Mouse (Mus musculus) embryonic stem cell, embryonic (primary cell): Measurements from ENCODE around the gene Alox5.

Source experiments
- CTCF ChIA-PET, 4 experiments: fragments of 300-600 bp in 2 of 4; fragments of 350-600 bp in 2 of 4; sonication (Branson Sonifier 250); formaldehyde crosslinking; loops; one replicate each; lab custom pipeline; 2022; ENCODE audit warnings: inconsistent platforms in 2 of 4; lab: Charles Lee
- POLR2A ChIA-PET, 4 experiments: fragments of 300-600 bp in 2 of 4; fragments of 350-600 bp in 2 of 4; sonication (Branson Sonifier 250); formaldehyde crosslinking; loops; one replicate each; lab custom pipeline; 2022; ENCODE audit warnings: antibody characterized with exemption in 4 of 4, inconsistent platforms in 1 of 4; lab: Charles Lee

Gene Alox5

GRCm38 (mm10) chr6:116422991-116423390 lies 38.0 kb downstream of the Alox5 start:
- CTCF ChIA-PET = interaction anchor here in 3 of 4 experiments (0.8 to 2.2 kb wide), 3 partner anchors 23 to 141 kb away, joined by 4 to 12 read pairs (median 7); no protein-coding TSS in a partner anchor
- POLR2A ChIA-PET = no interaction called here

- POLR2A ChIA-PET = interaction anchor here in 1 of 4 experiments (0.6 kb wide), 1 partner anchor 277 kb away, joined by 4 read pairs; no protein-coding TSS in a partner anchor
- CTCF ChIA-PET = interaction anchor here in 1 of 4 experiments (1.0 kb wide), 1 partner anchor 138 kb away, joined by 3 read pairs; no protein-coding TSS in a partner anchor
Observed at GRCm38 (mm10) chr6:116420271-116420670, 40.7 kb downstream of the Alox5 start.

- CTCF ChIA-PET = interaction anchor here in 2 of 4 experiments (1.0 to 1.7 kb wide), 2 partner anchors 138 to 150 kb away, joined by 3 to 4 read pairs; no protein-coding TSS in a partner anchor
- POLR2A ChIA-PET = interaction anchor here in 1 of 4 experiments (0.6 kb wide), 1 partner anchor 277 kb away, joined by 4 read pairs; no protein-coding TSS in a partner anchor
Observed at GRCm38 (mm10) chr6:116419699-116420098, 41.3 kb downstream of the Alox5 start.

GRCm38 (mm10) chr6:116418487-116418886 lies 42.5 kb downstream of the Alox5 start:
- POLR2A ChIA-PET = interaction anchor here in 1 of 4 experiments (1.0 kb wide), 1 partner anchor 11 kb away, joined by 3 read pairs; no protein-coding TSS in a partner anchor
- CTCF ChIA-PET = interaction anchor here (0.5 to 1.8 kb wide), 6 partner anchors 9 to 409 kb away, joined by 3 to 5 read pairs (median 4); no protein-coding TSS in a partner anchor

- ChIA-PET POLR2A (interaction anchor here in 1 of 4 experiments (0.6 to 1.0 kb wide), 2 partner anchors 10 to 75 kb away, joined by 3 read pairs; no protein-coding TSS in a partner anchor), CTCF (interaction anchor here (0.5 to 1.8 kb wide), 7 partner anchors 8 to 153 kb away, joined by 3 to 5 read pairs (median 3); no protein-coding TSS in a partner anchor)
Observed at GRCm38 (mm10) chr6:116417518-116418315, 43.3 kb downstream of the Alox5 start.

- ChIA-PET CTCF (no interaction called here), POLR2A (no interaction called here)
Observed at GRCm38 (mm10) chr6:116416000-116416552, 44.9 kb downstream of the Alox5 start.

- ChIA-PET CTCF (no interaction called here), POLR2A (no interaction called here)
Observed at GRCm38 (mm10) chr6:116415126-116415676, 45.8 kb downstream of the Alox5 start.

GRCm38 (mm10) chr6:116412546-116413325 lies 48.2 kb downstream of the Alox5 start:
- POLR2A ChIA-PET = interaction anchor here in 2 of 4 experiments (0.5 to 1.2 kb wide), 2 partner anchors 204 to 1436 kb away, joined by 3 read pairs; partner anchors contain the start of gene Washc2 (in 1 of the 2)
- CTCF ChIA-PET = interaction anchor here in 2 of 4 experiments (0.6 kb wide), 2 partner anchors 339 to 1364 kb away, joined by 3 to 4 read pairs; no protein-coding TSS in a partner anchor

- ChIA-PET POLR2A (interaction anchor here in 2 of 4 experiments (0.6 to 1.2 kb wide), 4 partner anchors 9 to 203 kb away, joined by 3 to 4 read pairs (median 3); partner anchors contain the start of genes Washc2 (in 1 of the 2) and Zfand4 (in 1 of the 2)), CTCF (interaction anchor here in 2 of 4 experiments (0.6 to 0.8 kb wide), 2 partner anchors 130 to 338 kb away, joined by 3 to 4 read pairs; no protein-coding TSS in a partner anchor)
Observed at GRCm38 (mm10) chr6:116411716-116412115, 49.3 kb downstream of the Alox5 start.

- ChIA-PET POLR2A (interaction anchor here in 1 of 4 experiments (0.7 to 1.1 kb wide), 2 partner anchors 8 to 11 kb away, joined by 3 to 4 read pairs; no protein-coding TSS in a partner anchor), CTCF (interaction anchor here in 1 of 4 experiments (0.5 kb wide), 1 partner anchor 871 kb away, joined by 5 read pairs; no protein-coding TSS in a partner anchor)
Observed at GRCm38 (mm10) chr6:116410436-116410835, 50.5 kb downstream of the Alox5 start.

- ChIA-PET POLR2A (interaction anchor here in 1 of 4 experiments (1.0 kb wide), 1 partner anchor 10 kb away, joined by 3 read pairs; no protein-coding TSS in a partner anchor), CTCF (interaction anchor here in 1 of 4 experiments (0.6 kb wide), 1 partner anchor 181 kb away, joined by 3 read pairs; no protein-coding TSS in a partner anchor)
Observed at GRCm38 (mm10) chr6:116407956-116408657, 52.9 kb downstream of the Alox5 start.

GRCm38 (mm10) chr6:116407216-116407615 lies 53.8 kb downstream of the Alox5 start:
- ChIA-PET CTCF (no interaction called here), POLR2A (interaction anchor here in 1 of 4 experiments (1.0 to 1.8 kb wide), 2 partner anchors 11 kb away, joined by 3 to 7 read pairs; no protein-coding TSS in a partner anchor)

GRCm38 (mm10) chr6:116406680-116407079 lies 54.3 kb downstream of the Alox5 start:
- ChIA-PET CTCF (no interaction called here), POLR2A (interaction anchor here in 2 of 4 experiments (1.3 to 1.8 kb wide), 2 partner anchors 10 kb away, joined by 4 to 7 read pairs; no protein-coding TSS in a partner anchor)

GRCm38 (mm10) chr6:116406152-116406551 lies 54.8 kb downstream of the Alox5 start:
- POLR2A ChIA-PET = interaction anchor here in 2 of 4 experiments (1.3 to 1.8 kb wide), 2 partner anchors 10 kb away, joined by 4 to 7 read pairs; no protein-coding TSS in a partner anchor
- CTCF ChIA-PET = no interaction called here

- CTCF ChIA-PET = interaction anchor here in 2 of 4 experiments (0.6 kb wide), 2 partner anchors 346 to 1414 kb away, joined by 3 to 7 read pairs; no protein-coding TSS in a partner anchor
Observed at GRCm38 (mm10) chr6:116405715-116406114, 55.3 kb downstream of the Alox5 start.

GRCm38 (mm10) chr6:116405243-116405642 lies 55.7 kb downstream of the Alox5 start:
- ChIA-PET POLR2A (interaction anchor here in 2 of 4 experiments (1.3 to 1.5 kb wide), 2 partner anchors 9 to 159 kb away, joined by 3 to 4 read pairs; no protein-coding TSS in a partner anchor), CTCF (interaction anchor here in 3 of 4 experiments (0.6 to 1.1 kb wide), 3 partner anchors 123 to 1414 kb away, joined by 3 to 7 read pairs (median 3); no protein-coding TSS in a partner anchor)

More at GRCm38 (mm10) chr6:116405715-116406114, 55.3 kb downstream of the Alox5 start:
- POLR2A ChIA-PET = interaction anchor here in 2 of 4 experiments (1.3 to 1.8 kb wide), 3 partner anchors 9 to 158 kb away, joined by 3 to 7 read pairs (median 4); no protein-coding TSS in a partner anchor
